Mouse (Mus musculus) intestine, postnatal 0 days (tissue): ENCODE results near the gene H2afz. TPM values are rescaled to one million over a fixed set of nuclear protein-coding genes. Genes with fewer than 3 reads are reported as not detected.
A peak's percentile ranks its signal among the peaks of the same experiment; 100 is the strongest.

Source experiments
- ATAC-seq: fragments of 200-750 bp; cut with Nextera tagmentation; 2 replicates; pipeline ENCODE4 v1.8.0; 2017; ENCODE audit warnings: mild to moderate bottlenecking, moderate TSS enrichment, moderate library complexity
- H3K27ac ChIP-seq: fragments of 300-500 bp; sonication (generic); 2 replicates; pipeline ENCODE4 v1.5.1; 2014; ENCODE audit warnings: mild to moderate bottlenecking, low read depth, low read length, moderate library complexity
- H3K27me3 ChIP-seq: fragments of 300-500 bp; sonication (generic); replicated peaks from 2 replicates; pipeline ENCODE4 v1.6.1; 2014; ENCODE audit warnings: low read length, mixed read lengths; ENCODE audit not compliant: control insufficient read depth, insufficient read depth
- H3K36me3 ChIP-seq: fragments of 300-500 bp; sonication (generic); 2 replicates; pipeline ENCODE4 v1.6.1; 2014; ENCODE audit warnings: mild to moderate bottlenecking, moderate library complexity; ENCODE audit not compliant: control insufficient read depth, insufficient read depth
- H3K4me1 ChIP-seq: fragments of 300-500 bp; sonication (generic); replicated peaks from 2 replicates; pipeline ENCODE4 v1.6.1; 2014; ENCODE audit warnings: antibody characterized with exemption, low read length, mixed read lengths; ENCODE audit not compliant: control insufficient read depth, insufficient read depth
- H3K4me2 ChIP-seq: fragments of 300-500 bp; sonication (generic); replicated peaks from 2 replicates; pipeline ENCODE4 v1.6.1; 2014; ENCODE audit warnings: low read depth, mild to moderate bottlenecking, moderate library complexity
- H3K4me3 ChIP-seq: fragments of 300-500 bp; sonication (generic); 2 replicates; pipeline ENCODE4 v1.5.1; 2014; ENCODE audit warnings: low read depth, low read length
- H3K9ac ChIP-seq: fragments of 300-500 bp; sonication (generic); 2 replicates; pipeline ENCODE4 v1.6.1; 2014; ENCODE audit warnings: mild to moderate bottlenecking, low read depth, low read length
- H3K9me3 ChIP-seq: fragments of 300-500 bp; sonication (generic); 2 replicates; pipeline ENCODE4 v1.6.1; 2016; ENCODE audit warnings: mixed run types; ENCODE audit not compliant: control insufficient read depth
- CTCF ChIP-seq: sonication (generic); IDR thresholded peaks from 2 replicates; pipeline ENCODE4 v1.5.1; 2016; ENCODE audit warnings: low read depth, mild to moderate bottlenecking, control low read depth, antibody characterized with exemption, moderate library complexity
- WGBS: fragments of 180-500 bp; shearing (Covaris S2); extraction: QIAGEN DNeasy Blood & Tissue Kit; methylation state at CpG from one replicate; pipeline ENCODE4 v1.1.7; 2014; 5-methylcytosine and 5-hydroxymethylcytosine counted together
- polyA plus RNA-seq: library from polyadenylated mRNA; unstranded; fragments of >200 nt; fragmentation: Nextera tagmentation; extraction: Ambion mirVana; gene quantifications from 2 replicates; pipeline ENCODE4 v1.2.1, GENCODE M21; 2015

The H2afz gene
- polyA plus RNA-seq, 1 experiment from 2014 or later = 974 TPM

GRCm38 (mm10) chr3:137867437-137868093 lies 3.3 kb downstream of the H2afz start, which contains the start of gene Dnajb14:
Gene Dnajb14, plus strand, starts transcription at chr3:137867675.
- Histone ChIP-seq H3K27me3 (no peaks in the 10 kb centered on the region), H3K9ac (peak within 1 kb of the TSS; percentile 95), H3K4me1 (no peaks in the 10 kb centered on the region), H3K9me3 (no peaks in the 10 kb centered on the region), H3K4me3 (peak within 1 kb of the TSS; percentile 61), H3K4me2 (peak within 1 kb of the TSS; percentile 78), H3K36me3 (no peaks in the 10 kb centered on the region), H3K27ac (peak within 1 kb of the TSS; percentile 98)
- under 1% methylated on average over 50 of the region's 94 CpGs for WGBS
- ATAC-seq = peak; percentile 46
- no peak for TF ChIP-seq CTCF

GRCm38 (mm10) chr3:137868094-137868913 lies 4.0 kb downstream of the H2afz start:
- peak overlapping the region; percentile 61 for H3K4me3 ChIP-seq
- WGBS = 3% methylated on average over 23 of the region's 26 CpGs
- H3K4me1 ChIP-seq = no peaks in the 10 kb centered on the region
- H3K9me3 ChIP-seq = no peaks in the 10 kb centered on the region
- H3K36me3 ChIP-seq = no peaks in the 10 kb centered on the region
- H3K4me2 ChIP-seq = peak overlapping the region; percentile 78
- H3K27me3 ChIP-seq = no peaks in the 10 kb centered on the region
- TF ChIP-seq CTCF = no peak
- H3K9ac ChIP-seq = peak overlapping the region; percentile 95
- ATAC-seq = no peak
- peak overlapping the region; percentile 98 for H3K27ac ChIP-seq

GRCm38 (mm10) chr3:137869395-137869794 lies 5.1 kb downstream of the H2afz start:
- H3K4me1 ChIP-seq = no peaks in the 10 kb centered on the region
- no peaks in the 10 kb centered on the region for H3K9me3 ChIP-seq
- H3K27me3 ChIP-seq = no peaks in the 10 kb centered on the region
- no peak overlapping the region for H3K27ac ChIP-seq
- no peak for ATAC-seq
- H3K4me3 ChIP-seq = no peak overlapping the region
- TF ChIP-seq CTCF = no peak
- no peak overlapping the region for H3K4me2 ChIP-seq
- 89% methylated on average over 9 of the region's 9 CpGs for WGBS
- no peaks in the 10 kb centered on the region for H3K36me3 ChIP-seq
- H3K9ac ChIP-seq = no peak overlapping the region

GRCm38 (mm10) chr3:137879313-137879712 lies 15.0 kb downstream of the H2afz start:
- no peak for ATAC-seq
- no peak overlapping the region for H3K9ac ChIP-seq
- H3K27ac ChIP-seq = no peak overlapping the region
- TF ChIP-seq CTCF = no peak
- WGBS = 58% methylated on average over 3 of the region's 3 CpGs
- no peaks in the 10 kb centered on the region for H3K9me3 ChIP-seq
- no peaks in the 10 kb centered on the region for H3K4me1 ChIP-seq
- no peaks in the 10 kb centered on the region for H3K36me3 ChIP-seq
- no peaks in the 10 kb centered on the region for H3K27me3 ChIP-seq
- no peak overlapping the region for H3K4me3 ChIP-seq
- H3K4me2 ChIP-seq = no peak overlapping the region

DNA sequence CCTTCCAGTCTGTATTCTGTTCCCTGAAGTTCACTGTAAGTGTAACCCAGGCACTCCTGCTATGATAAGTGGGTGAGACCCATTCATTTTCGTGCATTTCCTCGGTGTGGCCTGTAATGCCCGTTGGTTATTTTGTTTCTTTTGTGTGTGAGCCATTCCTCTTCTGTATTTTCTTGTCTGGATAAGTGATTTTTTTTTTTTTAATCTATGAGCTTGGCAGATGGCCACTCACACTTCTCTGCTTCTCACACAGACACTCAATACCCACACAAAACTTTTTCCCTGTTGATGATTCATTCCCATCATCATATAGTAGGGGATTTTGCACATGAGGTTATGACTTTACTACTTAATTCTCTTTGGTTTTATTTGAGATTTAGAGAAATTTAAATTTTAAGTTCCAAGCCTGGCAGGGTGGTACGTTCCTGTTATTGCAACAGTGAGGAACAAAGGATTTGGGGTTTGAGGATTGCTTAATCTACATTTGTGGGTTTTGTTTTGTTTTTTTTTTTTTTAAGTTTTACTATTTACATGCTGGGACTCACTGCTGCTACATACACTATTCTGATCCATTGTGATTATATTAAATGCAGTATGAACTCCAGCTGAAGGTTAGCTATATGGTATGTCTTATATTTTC lies 15.9 kb downstream of the H2afz start:
- no peak overlapping the region for H3K4me3 ChIP-seq
- no peaks in the 10 kb centered on the region for H3K9me3 ChIP-seq
- H3K9ac ChIP-seq = no peak overlapping the region
- ATAC-seq = no peak
- WGBS = 78% methylated on average over 4 of the region's 4 CpGs
- no peak for TF ChIP-seq CTCF
- H3K4me1 ChIP-seq = no peaks in the 10 kb centered on the region
- no peaks in the 10 kb centered on the region for H3K27me3 ChIP-seq
- no peaks in the 10 kb centered on the region for H3K36me3 ChIP-seq
- no peak overlapping the region for H3K4me2 ChIP-seq
- H3K27ac ChIP-seq = no peak overlapping the region

GRCm38 (mm10) chr3:137881093-137881492 lies 16.8 kb downstream of the H2afz start:
- Histone ChIP-seq H3K9me3 (no peaks in the 10 kb centered on the region), H3K4me3 (no peak overlapping the region), H3K27me3 (no peaks in the 10 kb centered on the region), H3K36me3 (no peaks in the 10 kb centered on the region), H3K27ac (no peak overlapping the region), H3K4me1 (no peaks in the 10 kb centered on the region), H3K4me2 (no peak overlapping the region), H3K9ac (no peak overlapping the region)
- no peak for TF ChIP-seq CTCF
- WGBS = 95% methylated on average over 5 of the region's 5 CpGs
- no peak for ATAC-seq
